Mouse (Mus musculus) layer of hippocampus, postnatal 10 days (tissue): ENCODE measurements at regions not wholly inside any gene's neighbourhood (a gene's known extent, or its start where the extent isn't known, plus 50 kb on each side); places are given as distances from the start of the nearest gene placed in this dataset.

Experiments
- DNase-seq, 2 experiments: peaks; one replicate each; pipeline ENCODE4 v3.0.0; 2021; ENCODE audit warnings: low spot score in 2 of 2

- DNase-seq: no peak
Measured at GRCm38 (mm10) chr3:58071574-58071973, 223.7 kb upstream of the Pfn2 start.

DNA sequence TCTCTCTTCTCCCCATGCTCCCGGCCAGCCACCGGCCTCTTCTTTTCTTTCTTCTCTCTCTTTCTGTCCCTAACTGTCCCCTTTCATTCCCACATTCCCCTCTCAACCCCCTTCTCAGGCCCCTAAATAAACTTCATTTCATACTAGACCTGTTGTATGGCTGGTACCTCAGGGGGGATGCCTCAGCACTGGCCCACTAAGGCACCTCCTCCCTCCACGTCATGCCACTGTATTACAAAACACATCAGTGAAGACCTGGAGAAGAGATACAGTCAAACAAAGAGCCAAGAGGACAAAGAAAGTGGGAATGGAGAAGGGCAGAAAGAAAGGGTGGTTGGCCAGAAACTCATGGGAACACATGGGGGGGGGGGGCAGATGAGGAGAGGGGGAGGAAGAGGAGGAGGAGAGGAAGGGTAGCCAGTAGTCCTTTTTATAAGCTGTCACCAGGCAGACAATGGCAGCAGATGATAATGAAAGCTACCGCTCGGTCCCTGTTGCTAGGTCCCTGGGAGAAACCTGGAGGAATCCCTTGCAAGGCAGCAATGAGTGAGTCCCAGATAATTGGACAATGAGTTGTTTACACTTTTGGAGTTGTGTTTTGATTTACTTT lies 224.5 kb upstream of the Pfn2 start:
- DNase-seq: no peak

- DNase-seq: no peak
Measured at GRCm38 (mm10) chr3:58089344-58090139, 241.7 kb upstream of the Pfn2 start.

DNA sequence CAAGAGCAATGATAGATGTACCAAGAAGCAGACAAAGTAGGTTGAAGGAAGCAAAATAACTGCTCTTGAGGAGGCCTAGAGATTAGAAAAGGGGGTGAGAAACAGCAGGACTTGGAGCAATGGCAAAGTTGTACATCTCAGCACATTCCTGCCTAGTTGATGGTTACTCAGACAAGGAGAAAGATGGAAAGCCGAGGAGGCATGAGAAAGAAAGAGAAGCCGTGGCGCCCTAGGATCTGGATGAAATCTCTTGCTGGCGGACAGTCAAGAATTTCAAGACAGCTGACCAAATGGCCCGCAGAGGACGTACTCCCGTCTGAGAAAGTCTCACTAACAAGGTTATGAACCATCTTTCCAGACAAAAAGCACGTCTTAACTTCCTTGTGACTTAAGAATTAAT lies 242.5 kb upstream of the Pfn2 start:
- no peak for DNase-seq

- DNase-seq: no peak
Measured at GRCm38 (mm10) chr3:58091466-58092176, 243.7 kb upstream of the Pfn2 start.

- DNase-seq: no peak
Measured at GRCm38 (mm10) chr3:58110911-58111476, 263.1 kb upstream of the Pfn2 start.

GRCm38 (mm10) chr3:58112431-58112856 lies 264.6 kb upstream of the Pfn2 start:
- DNase-seq: no peak

DNA sequence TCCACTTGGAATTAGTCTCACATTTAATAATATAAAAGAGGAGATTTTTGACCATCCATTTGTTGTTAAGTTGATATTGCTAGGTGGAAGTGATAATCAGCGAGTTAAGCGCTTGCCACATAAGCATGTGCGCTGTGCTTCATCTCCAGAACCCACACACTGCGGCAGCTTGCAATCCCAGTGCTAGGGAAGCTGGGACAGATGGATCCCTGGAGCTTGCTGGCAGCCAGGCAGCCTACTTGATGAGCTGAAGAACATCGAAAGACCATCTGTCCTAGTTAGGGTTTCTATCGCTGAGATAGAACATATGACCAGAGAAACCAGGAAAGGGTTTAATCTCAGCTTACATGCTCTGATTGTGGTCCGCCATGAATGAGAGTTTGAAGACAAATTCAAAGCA lies 266.1 kb upstream of the Pfn2 start:
- no peak for DNase-seq

- DNase-seq: no peak
Measured at GRCm38 (mm10) chr3:58115511-58115910, 267.6 kb upstream of the Pfn2 start.

DNA sequence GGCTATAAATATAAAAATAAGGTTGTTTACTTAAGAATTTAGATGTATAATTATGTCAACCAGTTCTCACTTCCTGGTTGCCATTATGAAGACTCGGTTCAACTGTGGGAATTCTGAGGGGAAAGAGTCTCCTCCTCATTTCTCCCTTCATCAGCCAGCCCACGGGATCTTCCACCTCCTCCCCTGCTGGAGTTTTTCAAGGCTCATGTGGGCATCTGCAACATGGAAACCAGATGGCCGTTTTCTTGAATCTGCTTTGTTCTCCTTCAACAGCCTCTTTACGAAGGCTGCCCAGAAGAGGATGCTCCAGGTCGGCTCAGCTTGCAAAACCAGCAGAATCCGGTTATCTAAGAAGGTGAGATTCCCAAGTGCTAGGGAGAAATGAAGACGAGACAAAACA lies 269.0 kb upstream of the Pfn2 start:
- DNase-seq: no peak

DNA sequence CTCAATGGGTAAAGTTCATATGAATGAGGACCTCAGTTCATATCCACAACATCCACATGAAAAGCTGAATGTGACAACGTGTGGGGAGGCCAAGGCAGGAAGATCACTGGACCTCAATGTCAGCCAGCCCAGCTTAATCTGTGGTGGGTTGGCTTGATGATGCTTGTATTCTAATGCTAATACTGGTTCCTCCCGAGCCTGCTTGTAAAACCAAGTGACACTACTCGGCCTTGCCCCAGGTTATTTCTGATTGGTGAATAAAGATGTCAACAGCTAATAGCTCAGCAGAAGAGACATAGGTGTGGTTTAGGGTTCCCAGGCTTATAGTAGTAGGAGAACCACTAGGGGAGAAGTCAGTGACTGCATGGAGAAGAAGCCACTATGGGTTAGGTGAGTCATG lies 272.2 kb upstream of the Pfn2 start:
- DNase-seq: no peak

DNA sequence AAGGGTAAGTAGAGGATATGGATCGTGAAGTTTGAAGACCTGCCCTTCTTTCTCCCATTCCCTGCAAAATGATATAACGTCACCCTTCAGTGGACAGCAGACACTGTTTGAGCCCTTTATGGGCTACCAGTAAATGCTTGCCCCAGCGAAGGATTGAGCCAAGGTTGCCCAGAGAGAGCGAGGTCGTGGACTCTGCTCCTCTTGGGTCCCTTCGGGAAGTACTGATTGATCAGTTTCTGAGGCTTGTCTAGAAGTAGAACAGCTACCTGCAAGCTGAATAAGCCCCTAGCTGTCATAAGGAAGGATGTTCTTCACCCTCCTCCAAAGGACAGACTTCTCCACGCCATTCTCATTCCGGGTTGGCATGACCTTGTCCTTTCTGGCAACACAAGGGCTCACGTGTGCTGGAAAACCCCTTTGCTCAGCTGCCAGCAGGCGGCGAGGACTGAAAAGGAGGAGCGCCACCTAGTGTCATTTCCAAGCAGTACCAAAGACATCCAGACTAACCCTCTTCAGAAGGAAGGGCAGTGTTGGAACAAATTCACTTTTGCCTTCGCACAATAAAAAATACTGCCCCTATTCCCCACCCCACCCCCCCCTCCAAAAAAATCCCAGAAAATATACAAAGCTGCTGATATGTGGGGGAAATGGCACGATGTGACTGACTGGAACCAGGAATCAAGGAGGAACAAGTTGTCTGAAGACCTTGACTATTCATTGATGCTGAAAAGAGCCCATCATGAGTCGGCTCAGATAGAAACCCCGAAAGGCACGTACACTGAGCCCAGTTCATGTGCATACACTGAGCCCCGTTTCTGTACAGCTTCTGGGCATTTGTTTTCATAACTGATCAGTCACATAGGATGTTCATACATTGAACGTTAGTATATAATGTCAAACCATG lies 274.8 kb upstream of the Pfn2 start:
- peak; percentile 83 to 87 for DNase-seq

- no peak for DNase-seq
Measured at GRCm38 (mm10) chr3:58123396-58124077, 275.7 kb upstream of the Pfn2 start.

- DNase-seq: no peak
Measured at GRCm38 (mm10) chr3:58124886-58125285, 277.0 kb upstream of the Pfn2 start.

GRCm38 (mm10) chr3:58126996-58127395 lies 279.1 kb upstream of the Pfn2 start:
- DNase-seq: no peak

GRCm38 (mm10) chr3:58128059-58128458 lies 280.2 kb upstream of the Pfn2 start:
- DNase-seq: no peak

- no peak for DNase-seq
Measured at GRCm38 (mm10) chr3:58129358-58129903, 281.6 kb upstream of the Pfn2 start.

DNA sequence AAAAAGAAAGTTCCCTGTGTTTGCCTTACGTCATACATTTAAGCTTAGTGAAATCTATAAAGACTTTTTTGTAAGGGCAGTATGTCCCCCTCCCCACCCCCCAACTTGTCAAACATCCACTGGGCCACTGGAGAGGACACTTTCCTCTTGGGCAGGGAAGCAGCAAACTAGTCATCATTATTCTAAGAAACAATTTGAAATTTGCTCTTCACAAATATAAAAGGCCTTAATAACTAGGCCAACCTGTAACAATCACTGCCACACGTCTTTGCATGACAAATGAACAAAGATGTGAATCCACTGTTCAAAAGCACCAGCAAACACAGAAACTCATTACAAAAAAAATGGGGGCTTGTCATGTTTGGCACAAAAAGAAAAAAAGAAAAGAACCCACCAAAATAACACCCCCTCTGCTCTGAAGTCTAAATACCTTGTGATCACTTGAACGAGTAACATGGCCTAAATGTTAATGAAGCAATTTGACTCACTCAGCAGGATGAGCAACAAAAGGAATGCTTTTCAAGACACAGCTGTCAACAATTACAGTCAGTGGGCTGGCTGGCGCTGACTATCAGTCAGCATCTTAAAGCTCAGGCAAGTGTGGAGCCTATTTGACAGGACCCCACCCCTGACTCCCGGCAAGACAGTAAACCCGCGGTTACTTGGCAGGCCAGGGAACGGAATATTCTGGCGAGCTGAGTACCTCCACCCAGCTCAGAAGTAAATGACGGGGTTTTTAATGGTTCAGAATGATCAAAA lies 278.7 kb upstream of the Tsc22d2 start:
- no peak for DNase-seq
